Mouse (Mus musculus) lung, adult 2 months (tissue): ENCODE results near the gene Git1.

Source experiments
- CTCF ChIP-seq: fragments of 200-500 bp; IDR thresholded peaks from 2 replicates; pipeline ENCODE4 v1.5.1; 2011; ENCODE audit warnings: mild to moderate bottlenecking, low read length, control low read depth; ENCODE audit not compliant: insufficient read depth
- POLR2A ChIP-seq: fragments of 200-500 bp; IDR thresholded peaks from 2 replicates; pipeline ENCODE4 v1.6.1; 2011; ENCODE audit warnings: low read depth, mild to moderate bottlenecking, control low read depth, low read length, borderline replicate concordance; ENCODE audit errors: extremely low read depth

GRCm38 (mm10) chr11:77483510-77484255 is 9.7 kb upstream of the Git1 start:
- TF ChIP-seq CTCF (no peak), POLR2A (no peak)
